Mouse (Mus musculus): Measurements from ENCODE around the gene Hook1. TPM values are rescaled to one million over a fixed set of nuclear protein-coding genes. Genes with fewer than 3 reads are reported as not detected.
"Not testable (repeated sequence)": the region's sequence is repeated elsewhere in the genome, so short reads cannot be mapped to it uniquely, and the experiment has no call there.

Hook1 gene
- polyA plus RNA-seq, 1 experiment from 2014 or later = 49.0 TPM

- Histone ChIP-seq H3K4me3 (no peak overlapping the region), H3K36me3 (no peaks in the 10 kb centered on the region), H3K27ac (replicated peaks) (no peak overlapping the region), H3K9me3 (no peaks in the 10 kb centered on the region), H3K4me2 (replicated peaks) (no peak overlapping the region), H3K9ac (replicated peaks) (no peak overlapping the region), H3K27me3 (no peaks in the 10 kb centered on the region), H3K4me1 (no peaks in the 10 kb centered on the region)
- ATAC-seq (replicated peaks) = no peak
These were observed 13.7 kb upstream of the Hook1 start for GRCm38 (mm10) chr4:95953328-95953727.

GRCm38 (mm10) chr4:95982221-95982620, 15.2 kb downstream of the Hook1 start:
- not testable (repeated sequence) for ATAC-seq (replicated peaks); H3K9me3 ChIP-seq; H3K4me3 ChIP-seq; H3K4me2 ChIP-seq (replicated peaks); H3K27ac ChIP-seq (replicated peaks); H3K9ac ChIP-seq (replicated peaks); H3K27me3 ChIP-seq; H3K36me3 ChIP-seq; H3K4me1 ChIP-seq
- WGBS = 93% methylated on average over 17 of the region's 17 CpGs

- Histone ChIP-seq H3K4me3 (no peak overlapping the region), H3K27ac (replicated peaks) (no peak overlapping the region), H3K4me2 (replicated peaks) (no peak overlapping the region), H3K4me1 (no peaks in the 10 kb centered on the region), H3K9ac (replicated peaks) (no peak overlapping the region), H3K36me3 (peaks cover 19% of the 10 kb centered on the region; the same call in 1 of the 2 replicates), H3K9me3 (no peaks in the 10 kb centered on the region), H3K27me3 (no peaks in the 10 kb centered on the region)
- 96% methylated on average over 1 of the region's 1 CpGs for WGBS
- no peak for ATAC-seq (replicated peaks)
These were observed 49.8 kb downstream of the Hook1 start for GRCm38 (mm10) chr4:96016875-96017274.

GRCm38 (mm10) chr4:96022803-96023202, 55.8 kb downstream of the Hook1 start:
- Histone ChIP-seq H3K4me3 (no peak overlapping the region), H3K4me2 (replicated peaks) (no peak overlapping the region), H3K27ac (replicated peaks) (no peak overlapping the region), H3K9ac (replicated peaks) (no peak overlapping the region), H3K4me1 (no peaks in the 10 kb centered on the region; the same call in 1 of the 2 replicates), H3K9me3 (no peaks in the 10 kb centered on the region), H3K27me3 (no peaks in the 10 kb centered on the region), H3K36me3 (peaks cover 27% of the 10 kb centered on the region)
- ATAC-seq (replicated peaks) = no peak

GRCm38 (mm10) chr4:96028412-96028811, 61.4 kb downstream of the Hook1 start:
- Histone ChIP-seq H3K4me1 (peaks cover 12% of the 10 kb centered on the region), H3K27ac (replicated peaks) (peak overlapping the region; percentile 35; the same call in 1 of the 2 replicates), H3K4me3 (no peak overlapping the region), H3K27me3 (no peaks in the 10 kb centered on the region), H3K9me3 (no peaks in the 10 kb centered on the region), H3K36me3 (peaks cover 3% of the 10 kb centered on the region; the same call in 1 of the 2 replicates), H3K4me2 (replicated peaks) (no peak overlapping the region), H3K9ac (replicated peaks) (no peak overlapping the region)
- peak; percentile 96 for ATAC-seq (replicated peaks)
- 38% methylated on average over 1 of the region's 1 CpGs for WGBS

- 86% methylated on average over 2 of the region's 2 CpGs for WGBS
These were observed 93.1 kb downstream of the Hook1 start for GRCm38 (mm10) chr4:96060106-96060505.

GRCm38 (mm10) chr4:96062045-96062444, 95.0 kb downstream of the Hook1 start:
- 84% methylated on average over 2 of the region's 2 CpGs for WGBS
- no peak overlapping the region for H3K27ac ChIP-seq (replicated peaks)
- H3K27me3 ChIP-seq = no peaks in the 10 kb centered on the region
- H3K36me3 ChIP-seq = no peaks in the 10 kb centered on the region
- no peak overlapping the region for H3K4me3 ChIP-seq
- no peaks in the 10 kb centered on the region for H3K4me1 ChIP-seq
- no peak overlapping the region for H3K4me2 ChIP-seq (replicated peaks)
- H3K9ac ChIP-seq (replicated peaks) = no peak overlapping the region
- no peak for ATAC-seq (replicated peaks)
- H3K9me3 ChIP-seq = no peaks in the 10 kb centered on the region

More at GRCm38 (mm10) chr4:96060106-96060505, 93.1 kb downstream of the Hook1 start:
- no peak overlapping the region for H3K9ac ChIP-seq (replicated peaks)
- no peak for ATAC-seq (replicated peaks)
- H3K27ac ChIP-seq (replicated peaks) = no peak overlapping the region
- no peaks in the 10 kb centered on the region for H3K4me1 ChIP-seq
- H3K4me3 ChIP-seq = no peak overlapping the region
- H3K36me3 ChIP-seq = no peaks in the 10 kb centered on the region
- no peak overlapping the region for H3K4me2 ChIP-seq (replicated peaks)
- no peaks in the 10 kb centered on the region for H3K9me3 ChIP-seq
- H3K27me3 ChIP-seq = no peaks in the 10 kb centered on the region

Other genes with a start within 250 kb of the Hook1 start
- gene Cyp2j13, start 110.3 kb downstream of the Hook1 start, polyA plus RNA-seq (2015; fragmentation: Nextera tagmentation; extraction: Ambion mirVana) = 0.10 and 0.14 TPM in 2 replicates
- gene Cyp2j12, start 173.9 kb downstream of the Hook1 start, polyA plus RNA-seq (2015; fragmentation: Nextera tagmentation; extraction: Ambion mirVana) = not detected in 2 replicates

Measured in forebrain, embryonic 15.5 days (tissue).